Mouse (Mus musculus): ENCODE results near the gene Il17rc.
A peak's percentile ranks its signal among the peaks of the same experiment; 100 is the strongest.

Il17rc gene

DNA sequence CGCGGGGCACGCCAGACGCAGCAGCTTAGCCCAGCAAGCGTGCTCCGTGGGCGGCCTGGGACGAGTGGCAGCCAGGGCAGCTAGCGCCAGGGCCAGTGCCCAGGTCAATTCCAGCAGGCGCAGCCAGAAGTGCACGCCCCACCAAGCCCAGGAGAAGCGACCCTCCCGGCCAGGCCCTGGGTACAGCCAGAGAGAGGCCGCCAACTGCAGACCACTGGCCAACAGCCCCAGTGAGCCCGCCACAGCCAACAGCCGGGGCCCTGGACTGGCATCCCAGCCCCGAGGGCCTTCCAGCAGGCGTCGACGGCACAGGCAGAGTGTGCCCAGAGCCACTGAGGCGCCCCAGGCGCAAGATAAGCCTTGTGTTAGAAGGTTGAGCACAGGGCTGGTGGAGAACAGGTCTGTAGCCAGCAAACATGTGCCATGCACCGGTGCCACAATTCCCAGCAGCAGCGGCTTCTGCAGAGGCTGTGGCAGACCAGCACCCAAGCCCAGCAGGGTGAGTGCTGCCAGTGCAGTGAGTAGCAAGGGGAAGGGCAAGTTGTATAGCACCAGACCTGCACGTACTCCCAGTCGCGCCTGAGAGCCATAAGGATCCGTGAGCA is 23.9 kb downstream of the Il17rc start:
- no peak for DNase-seq (ENCODE audit: low read depth, low spot score)

DNA sequence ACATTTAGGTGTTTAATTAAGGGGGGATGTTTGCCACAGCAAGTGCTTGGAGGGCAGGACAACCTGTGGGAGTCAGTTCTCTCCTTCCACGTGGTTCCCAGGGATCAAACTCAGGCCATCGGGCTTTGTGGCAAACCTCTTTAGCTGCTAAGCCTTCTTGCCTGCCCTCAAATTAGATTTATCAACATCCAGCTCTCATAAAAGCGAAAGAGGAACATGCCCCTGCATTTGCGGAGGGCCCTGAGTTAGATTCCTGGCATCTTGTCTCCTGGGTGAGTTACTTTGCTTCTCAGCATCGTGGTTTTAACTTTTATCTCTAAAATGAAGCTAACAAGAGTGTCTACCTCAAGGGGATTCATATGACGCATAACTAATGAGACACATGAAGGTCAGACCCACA is 28.1 kb downstream of the Il17rc start:
- DNase-seq (ENCODE audit: low read depth, low spot score): no peak

DNA sequence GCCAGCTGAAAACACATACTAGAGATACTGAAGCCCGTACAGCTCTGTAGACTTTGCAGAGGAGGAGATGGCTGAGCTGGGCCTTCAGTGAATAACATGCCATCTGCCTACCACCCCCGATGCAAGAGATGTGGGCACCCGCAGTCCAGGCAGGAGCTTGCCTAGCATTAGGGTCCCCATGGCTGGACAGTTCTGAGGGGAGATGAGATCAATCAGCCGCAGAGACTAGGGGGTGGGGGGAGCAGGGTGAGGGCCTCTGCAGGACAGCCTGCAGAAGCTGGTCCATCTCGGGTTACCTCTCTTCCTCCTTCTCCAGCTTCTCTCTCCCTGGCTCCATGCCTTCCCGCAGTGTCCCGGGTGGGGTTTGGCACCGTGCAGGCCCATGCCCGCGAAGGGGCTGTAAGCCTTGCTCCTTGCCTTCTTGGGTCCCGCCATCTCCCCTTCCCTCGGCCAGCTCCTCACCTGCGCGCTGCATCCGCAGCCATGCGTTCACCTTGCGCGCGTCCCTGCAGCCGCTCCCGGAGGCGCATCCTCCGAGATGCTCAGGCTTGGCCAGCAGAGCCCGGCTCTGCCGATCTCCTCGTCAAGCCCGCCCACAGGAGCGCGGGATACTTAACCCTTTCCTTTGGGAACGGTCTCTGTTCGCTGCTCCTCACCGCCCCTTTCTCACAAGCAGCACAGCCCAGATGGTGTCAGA is 30.3 kb downstream of the Il17rc start, which contains the start of gene Prrt3:
TSS of gene Prrt3 (minus strand) at position 544 of the 697 bp plus-strand sequence.
- DNase-seq (ENCODE audit: low read depth, low spot score): no peak

DNA sequence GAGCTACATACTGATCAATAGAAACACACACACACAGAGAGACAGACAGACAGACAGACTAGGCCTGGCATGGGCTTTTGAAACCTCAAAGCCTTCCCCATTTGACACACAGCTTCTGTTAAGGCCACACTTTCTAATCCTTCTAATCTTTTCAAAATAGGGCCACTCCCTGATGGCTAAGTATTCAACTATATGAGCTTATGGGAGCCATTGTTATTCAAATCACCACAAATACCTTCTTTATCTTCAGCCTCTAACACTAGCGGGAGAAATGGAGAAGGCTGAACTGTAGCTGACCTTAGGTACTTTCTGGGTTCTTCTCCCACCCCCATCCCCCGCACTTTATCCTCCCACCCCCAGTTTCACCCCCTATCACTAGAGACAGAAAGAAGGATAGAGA is 31.6 kb downstream of the Il17rc start:
- no peak for DNase-seq (ENCODE audit: low read depth, low spot score)

DNA sequence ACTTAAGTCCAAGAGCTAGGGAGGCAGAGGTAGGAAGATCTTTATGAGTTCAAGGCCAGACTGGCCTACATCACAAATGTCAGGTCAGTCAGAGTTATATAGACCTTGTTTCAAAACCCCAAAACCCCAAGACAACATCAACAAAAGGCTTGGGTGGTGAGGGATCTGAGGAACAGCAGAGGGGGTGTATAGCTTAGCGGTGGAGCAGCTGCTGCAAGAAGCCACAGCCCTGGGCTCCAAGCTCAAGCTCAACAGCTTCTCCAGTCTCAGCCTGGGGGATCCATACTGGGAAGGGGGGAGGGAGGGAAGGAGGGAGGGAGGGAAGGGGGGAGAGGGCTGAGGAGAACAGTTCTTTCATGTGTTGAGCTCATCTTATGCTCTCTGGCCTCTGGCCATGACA is 34.5 kb downstream of the Il17rc start:
- DNase-seq (ENCODE audit: low read depth, low spot score): no peak

DNA sequence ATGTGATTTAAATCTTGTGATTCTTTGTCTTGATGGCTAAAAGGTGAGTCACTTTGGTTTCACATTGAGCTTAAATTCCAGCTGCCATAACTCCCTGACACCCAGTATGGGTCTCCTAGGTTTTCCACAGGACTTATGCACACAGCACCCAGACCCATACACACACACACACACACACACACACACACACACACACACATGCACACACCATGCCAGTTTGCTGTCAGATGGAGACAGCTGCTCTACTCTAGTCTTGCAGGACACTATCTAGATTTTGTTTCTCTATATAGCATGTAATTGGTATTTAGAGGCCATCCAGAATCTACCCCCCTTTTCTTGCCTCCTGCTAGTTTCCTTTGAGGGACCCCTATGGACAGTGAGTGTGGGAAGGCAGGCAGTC is 35.9 kb downstream of the Il17rc start:
- no peak for DNase-seq (ENCODE audit: low read depth, low spot score)

DNA sequence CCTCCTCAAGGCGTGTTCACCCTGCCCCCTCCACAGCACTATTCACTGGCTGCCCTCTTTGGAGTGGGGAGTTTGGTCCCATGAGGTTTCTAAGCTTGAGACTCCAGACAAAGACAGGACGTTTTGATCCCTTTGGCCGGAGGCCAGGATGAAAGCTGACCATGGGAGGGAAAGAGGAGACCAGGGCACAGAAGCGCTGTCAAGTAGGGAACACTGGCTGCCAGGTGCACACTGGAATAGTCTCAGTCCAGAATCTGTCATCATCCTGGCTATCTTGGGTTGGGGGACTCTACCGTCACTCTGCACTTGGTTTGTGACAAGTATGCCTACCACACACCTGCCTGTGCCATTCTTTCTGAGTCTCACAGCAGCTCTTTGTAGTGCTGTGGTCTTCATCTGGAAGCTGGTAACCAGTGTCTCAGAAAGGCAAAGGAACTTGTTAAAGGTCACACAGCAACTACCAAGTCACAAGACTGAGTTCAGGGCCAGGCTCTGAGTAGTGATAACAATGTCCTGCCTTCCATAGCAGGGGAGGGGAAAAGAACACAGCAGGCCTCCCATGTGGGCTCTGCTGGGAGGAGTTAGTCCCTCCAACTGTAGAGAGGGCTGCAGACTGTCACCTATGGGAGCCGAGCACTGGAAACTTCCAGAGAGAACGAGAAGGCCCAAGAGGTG is 37.2 kb downstream of the Il17rc start:
- DNase-seq (ENCODE audit: low read depth, low spot score): no peak

DNA sequence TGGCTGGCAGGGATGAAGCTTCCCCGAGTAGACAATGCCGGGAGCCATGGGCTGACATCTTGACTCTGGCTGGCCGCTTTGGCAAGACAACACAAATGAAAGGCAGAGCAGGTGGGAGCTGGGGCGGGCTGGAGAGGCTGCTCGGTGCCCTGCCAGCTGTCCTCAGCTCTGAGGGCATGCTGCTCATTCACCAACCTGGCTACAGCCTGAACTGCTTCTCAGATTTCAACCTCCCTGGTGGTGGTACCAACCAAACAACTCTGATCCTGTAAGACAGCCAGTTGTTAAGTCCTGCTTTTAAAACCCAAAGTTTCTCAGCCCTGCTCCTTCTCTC is 37.7 kb downstream of the Il17rc start:
- DNase-seq (ENCODE audit: low read depth, low spot score): no peak

DNA sequence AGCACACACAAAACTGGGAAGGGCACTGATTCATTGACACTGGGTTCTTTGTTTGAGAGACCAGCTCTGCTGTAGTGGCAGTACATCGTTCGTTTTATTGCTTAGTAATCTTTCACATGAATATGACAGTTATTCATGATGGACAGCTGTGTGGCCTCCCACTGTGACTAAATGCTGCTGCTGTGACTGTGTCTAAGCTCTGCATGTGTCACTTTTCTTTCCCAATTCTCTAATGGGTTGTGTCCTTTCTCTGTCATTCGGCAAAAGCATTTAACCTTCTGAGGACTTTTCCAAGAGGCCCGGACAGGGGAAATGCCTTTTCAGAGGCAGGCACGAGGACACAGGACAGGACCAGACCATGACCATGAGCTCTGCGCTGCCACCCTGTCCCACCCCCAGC is 42.7 kb downstream of the Il17rc start:
- DNase-seq (ENCODE audit: low read depth, low spot score): no peak

DNA sequence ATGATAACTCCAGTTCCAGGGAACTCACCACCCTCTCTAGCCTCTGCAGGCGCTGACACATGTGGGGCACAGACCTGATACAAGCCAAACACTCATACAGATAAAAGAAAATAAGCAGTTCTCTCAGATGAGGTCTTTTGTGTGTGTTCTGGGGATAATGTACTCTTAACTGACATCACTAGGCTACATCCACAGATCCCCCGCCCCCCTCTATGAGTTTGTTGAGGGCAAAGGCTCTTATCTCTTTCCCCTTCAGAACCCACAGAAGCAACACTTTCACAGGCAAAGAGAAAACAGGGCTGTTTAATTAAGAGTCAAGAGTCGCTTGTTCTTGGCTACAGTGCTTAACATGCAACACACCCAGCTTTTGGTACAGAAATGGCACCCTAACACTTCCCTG is 43.4 kb downstream of the Il17rc start:
- DNase-seq (ENCODE audit: low read depth, low spot score): no peak

DNA sequence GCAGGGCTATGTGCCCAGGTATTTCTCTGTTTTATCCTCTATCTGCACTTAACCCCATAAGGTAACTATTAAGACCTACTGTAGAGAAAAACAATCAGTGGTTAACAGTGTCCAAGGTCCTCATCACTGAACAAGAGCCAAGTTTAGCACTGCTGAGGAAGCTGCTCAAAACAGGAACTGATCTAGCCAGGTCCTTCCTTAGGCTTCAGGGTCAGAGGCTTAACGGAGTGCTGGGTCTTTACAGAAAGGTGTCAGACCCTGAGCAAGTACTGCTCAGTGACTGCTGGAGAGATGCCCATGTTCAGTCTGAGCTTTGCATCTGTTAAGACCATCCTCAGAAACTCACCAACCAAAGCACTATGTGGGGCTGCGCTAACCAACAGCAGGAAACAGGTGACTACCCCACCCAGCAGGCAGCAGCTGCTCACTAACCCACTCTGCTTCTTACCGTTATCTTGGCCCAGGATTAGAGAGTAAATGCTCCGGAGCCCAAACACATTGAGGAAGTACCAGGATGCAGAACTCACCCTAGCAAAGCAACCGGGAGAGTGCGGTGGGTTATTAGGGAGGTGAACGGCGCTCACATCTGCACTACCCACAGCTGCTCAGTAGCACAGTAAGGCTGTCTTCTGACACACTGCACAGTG is 46.3 kb downstream of the Il17rc start:
- DNase-seq (ENCODE audit: low read depth, low spot score): no peak

DNA sequence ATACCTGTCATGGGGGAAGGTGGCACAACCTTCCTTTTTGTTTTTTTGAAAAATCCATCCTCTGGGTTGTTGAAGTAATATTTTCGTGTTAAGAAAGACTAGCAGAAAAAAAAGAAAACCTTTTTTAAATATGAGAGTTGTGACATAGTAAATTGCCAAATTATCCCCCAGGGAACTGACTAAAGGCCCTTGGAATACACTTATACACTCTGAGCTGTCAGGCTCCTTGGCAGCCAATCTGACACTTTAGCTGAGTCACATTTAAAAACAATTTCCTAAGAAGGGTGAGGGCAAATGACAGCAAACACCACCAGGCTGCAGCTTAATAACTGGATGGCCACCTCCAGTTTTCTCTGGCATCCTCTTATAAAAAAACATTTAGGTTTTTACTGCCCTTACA is 51.1 kb downstream of the Il17rc start:
- DNase-seq (ENCODE audit: low read depth, low spot score): no peak

DNA sequence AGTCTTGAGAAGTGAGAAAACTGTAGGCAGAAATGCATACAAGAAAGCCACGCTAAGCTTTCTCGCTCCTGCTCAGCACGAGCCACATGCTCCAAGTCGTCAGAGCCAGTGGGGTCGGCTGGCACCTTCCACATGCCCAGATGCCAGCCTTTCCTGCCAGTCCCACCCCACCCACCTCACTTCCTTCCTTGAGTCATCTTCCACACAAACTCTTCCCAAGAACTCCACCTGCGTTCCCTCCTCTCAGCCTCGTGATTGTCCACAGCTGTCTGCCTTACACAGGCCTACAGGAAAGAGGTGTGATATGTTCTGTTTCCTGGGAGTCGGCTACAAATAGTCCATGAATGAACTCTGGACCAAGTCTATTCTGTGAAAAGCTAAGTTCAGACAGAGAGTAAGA is 52.2 kb downstream of the Il17rc start:
- no peak for DNase-seq (ENCODE audit: low read depth, low spot score)

DNA sequence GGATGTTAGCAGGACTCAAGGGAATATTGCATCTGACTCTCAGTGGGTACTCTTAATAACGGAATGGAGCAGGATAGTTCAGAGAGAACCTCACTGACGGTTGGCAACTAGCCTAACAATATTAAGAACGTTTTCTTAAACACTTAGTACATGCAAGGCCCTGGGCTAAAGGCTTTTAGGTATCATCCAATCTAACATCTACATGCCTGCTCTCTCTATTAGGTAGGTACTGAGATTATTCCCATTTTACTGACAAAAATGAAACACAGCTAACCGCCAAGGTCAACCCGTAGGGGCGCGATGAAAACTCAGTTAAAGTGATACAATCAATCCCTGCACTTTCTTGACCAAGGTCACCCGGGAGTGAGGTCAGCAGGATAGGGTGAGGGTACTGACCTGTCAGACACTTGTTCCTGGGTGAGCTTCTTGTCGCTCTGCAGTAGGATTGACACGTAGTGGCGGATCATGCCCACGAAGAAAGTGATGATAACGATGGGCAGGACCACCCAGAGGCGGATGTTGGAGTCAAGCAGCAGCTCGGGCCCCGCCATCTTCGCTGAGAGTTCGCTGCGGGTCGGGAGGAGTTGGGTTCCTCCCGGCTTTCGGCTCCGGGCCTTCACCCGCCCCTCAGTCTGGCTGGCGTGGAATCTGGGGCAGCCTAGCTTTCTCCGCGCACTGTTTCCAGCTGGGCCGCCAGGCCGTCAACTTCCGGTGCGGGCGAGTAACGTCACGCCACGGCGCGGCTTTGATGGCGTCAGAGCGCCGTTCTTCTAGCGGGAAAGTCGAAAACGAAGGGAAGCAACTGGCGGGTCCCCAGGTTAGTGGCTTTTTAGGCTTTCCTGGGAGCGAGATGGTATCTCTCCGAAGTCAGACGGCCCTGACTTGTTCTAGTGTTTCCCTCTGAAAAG is 60.0 kb downstream of the Il17rc start, which contains the start of the genes Emc3 and Fancd2:
TSS of gene Emc3 (minus strand) at position 721 of the 908 bp plus-strand sequence.
TSS of gene Fancd2 (plus strand) at position 751 of the 908 bp plus-strand sequence.
- peak; percentile 90 for DNase-seq (ENCODE audit: low read depth, low spot score)

DNA sequence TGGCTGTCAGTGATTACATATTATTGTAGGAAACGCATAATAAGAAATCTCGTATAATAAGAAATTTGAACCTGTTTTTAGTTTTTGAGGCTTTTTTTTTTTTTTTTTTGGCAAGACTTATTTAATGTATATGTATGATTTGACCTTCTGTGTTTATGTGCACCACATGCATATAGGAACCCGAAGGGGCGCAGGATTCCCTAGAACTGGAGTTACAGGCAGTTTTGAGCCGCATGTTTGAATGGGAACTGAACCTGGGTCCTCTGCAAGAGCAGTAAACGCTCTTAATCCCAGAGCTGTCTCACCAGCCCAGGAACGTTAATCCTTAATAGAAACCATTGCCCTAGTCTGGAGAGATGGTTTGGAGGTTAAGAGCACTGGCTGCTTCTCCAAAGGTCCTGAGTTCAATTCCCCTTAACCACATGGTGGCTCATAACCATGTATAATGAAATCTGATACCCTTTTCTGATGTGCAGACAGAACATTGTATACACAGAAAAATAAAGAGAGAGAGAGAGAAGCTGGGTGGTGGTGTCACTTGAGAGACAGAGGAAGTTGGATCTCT is 60.7 kb downstream of the Il17rc start:
- no peak for DNase-seq (ENCODE audit: low read depth, low spot score)

Measured in CD4-positive helper T cell, adult 2 months (primary cell).